12 mouse cellular contexts compared by ENCODE assay signal in the genomic region with DNA sequence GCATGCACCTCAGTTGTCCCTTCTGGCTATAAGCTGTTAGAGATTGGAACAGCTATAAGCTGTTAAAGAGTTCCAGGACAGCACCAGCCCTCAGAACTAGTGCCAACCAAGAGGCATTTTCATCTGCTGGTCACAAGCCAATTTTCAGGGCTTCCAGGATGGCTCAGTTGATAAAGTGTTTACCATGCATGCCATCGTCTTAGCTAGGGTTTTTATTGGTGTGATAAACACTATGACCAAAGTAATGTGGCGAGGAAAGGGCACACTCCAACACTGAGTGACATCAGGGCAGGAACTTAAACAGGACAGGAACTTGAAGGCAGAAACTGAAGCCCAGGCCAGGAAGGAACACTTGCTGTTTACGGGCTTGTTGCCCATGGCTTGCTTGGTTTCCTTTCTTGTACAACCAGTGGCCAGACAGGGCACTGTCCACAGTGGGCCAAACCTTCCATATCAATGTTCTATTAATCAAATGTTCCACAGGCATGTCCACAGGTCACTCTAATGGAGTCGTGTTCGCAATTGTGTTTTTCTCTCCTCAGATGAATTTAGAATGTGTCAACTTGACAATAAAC.
"Had no signal": no experiment of that assay in that cellular context is flagged by ENCODE, and none has a peak within 500 bp of the region (broad histone marks: within the 10 kb centered on the region; RNA-seq: fewer than 3 reads in every experiment).

No protein-coding gene starts in this region.

- H3K27ac ChIP-seq: kidney, embryonic 15.5 days; left cerebral cortex, adult 2 months; liver, embryonic 12.5 days; macrophage; midbrain, embryonic 15.5 days; neural tube, embryonic 12.5 days; stomach, postnatal 0 days had no signal

- H3K9me3 ChIP-seq: kidney, embryonic 15.5 days; limb, embryonic 15.5 days; liver, embryonic 12.5 days; midbrain, embryonic 15.5 days; neural tube, embryonic 12.5 days had no signal

- H3K4me3 ChIP-seq: kidney, embryonic 15.5 days; left cerebral cortex, adult 2 months; limb, embryonic 15.5 days; liver, embryonic 12.5 days; midbrain, embryonic 15.5 days; neural tube, embryonic 12.5 days had no signal

- ATAC-seq: liver, embryonic 12.5 days; midbrain, embryonic 15.5 days had no signal

- H3K4me2 ChIP-seq: kidney, embryonic 15.5 days; limb, embryonic 15.5 days; liver, embryonic 12.5 days; lung, embryonic 14.5 days; midbrain, embryonic 15.5 days; neural tube, embryonic 12.5 days had no signal

- DNase-seq: kidney, adult 18-20 months; lung, embryonic 14.5 days; lung, postnatal 10 days; thymus, postnatal 4 days had no signal

- H3K9ac ChIP-seq: kidney, embryonic 15.5 days; limb, embryonic 15.5 days; liver, embryonic 12.5 days; lung, embryonic 14.5 days; midbrain, embryonic 15.5 days; neural tube, embryonic 12.5 days had no signal

- H3K36me3 ChIP-seq: kidney, embryonic 15.5 days; limb, embryonic 15.5 days; liver, embryonic 12.5 days; midbrain, embryonic 15.5 days; neural tube, embryonic 12.5 days had no signal

- H3K27me3 ChIP-seq: kidney, embryonic 15.5 days; limb, embryonic 15.5 days; liver, embryonic 12.5 days; midbrain, embryonic 15.5 days; neural tube, embryonic 12.5 days had no signal
